Mouse (Mus musculus) neural tube, embryonic 11.5 days (tissue): Measurements from ENCODE around the gene Ash1l. TPM values are rescaled to one million over a fixed set of nuclear protein-coding genes. Genes with fewer than 3 reads are reported as not detected.
"Not testable (repeated sequence)": the region's sequence is repeated elsewhere in the genome, so short reads cannot be mapped to it uniquely, and the experiment has no call there.

Experiments
- ATAC-seq: fragments of 200-750 bp; cut with Nextera tagmentation; 2 replicates; pipeline ENCODE4 v1.8.0; 2017; ENCODE audit warnings: moderate number of reproducible peaks, mild to moderate bottlenecking, moderate TSS enrichment, moderate library complexity; ENCODE audit not compliant: insufficient read depth, low FRiP score, low TSS enrichment
- DNase-seq: peaks from one replicate; pipeline ENCODE4 v3.0.0-alpha.2; 2015; ENCODE audit warnings: low spot score
- H3K27ac ChIP-seq: fragments of 300-500 bp; sonication (generic); 2 replicates; pipeline ENCODE4 v1.5.1; 2014; ENCODE audit warnings: low read depth, mild to moderate bottlenecking, low read length
- H3K27me3 ChIP-seq: fragments of 300-500 bp; sonication (generic); 2 replicates; pipeline ENCODE4 v1.6.1; 2014; ENCODE audit warnings: mild to moderate bottlenecking, low read length, mixed read lengths; ENCODE audit not compliant: control insufficient read depth, insufficient read depth
- H3K36me3 ChIP-seq: fragments of 300-500 bp; sonication (generic); 2 replicates; pipeline ENCODE4 v1.6.1; 2014; ENCODE audit warnings: mild to moderate bottlenecking, low read length, moderate library complexity, mixed read lengths; ENCODE audit not compliant: control insufficient read depth, insufficient read depth
- H3K4me1 ChIP-seq: fragments of 300-500 bp; sonication (generic); 2 replicates; pipeline ENCODE4 v1.6.1; 2014; ENCODE audit warnings: low read length, mixed read lengths; ENCODE audit not compliant: control insufficient read depth, insufficient read depth
- H3K4me2 ChIP-seq: fragments of 300-500 bp; sonication (generic); 2 replicates; pipeline ENCODE4 v1.6.1; 2014; ENCODE audit warnings: low read depth, mild to moderate bottlenecking, moderate library complexity
- H3K4me3 ChIP-seq: fragments of 300-500 bp; sonication (generic); 2 replicates; pipeline ENCODE4 v1.5.1; 2014; ENCODE audit warnings: low read depth, low read length
- H3K9ac ChIP-seq: fragments of 300-500 bp; sonication (generic); 2 replicates; pipeline ENCODE4 v1.6.1; 2014; ENCODE audit warnings: mild to moderate bottlenecking, low read length
- H3K9me3 ChIP-seq: fragments of 300-500 bp; sonication (generic); 2 replicates; pipeline ENCODE4 v1.6.1; 2016; ENCODE audit warnings: low read length; ENCODE audit not compliant: control insufficient read depth
- WGBS: fragments of 180-500 bp; shearing (Covaris S2); extraction: QIAGEN DNeasy Blood & Tissue Kit; methylation state at CpG from one replicate; pipeline ENCODE4 v1.1.7; 2014; 5-methylcytosine and 5-hydroxymethylcytosine counted together
- polyA plus RNA-seq: library from polyadenylated mRNA; unstranded; fragments of >200 nt; fragmentation: Nextera tagmentation; extraction: Ambion mirVana; gene quantifications from 2 replicates; pipeline ENCODE4 v1.2.1, GENCODE M21; 2014

Ash1l gene
- polyA plus RNA-seq, 1 experiment from 2014 or later: 12.3 TPM

DNA sequence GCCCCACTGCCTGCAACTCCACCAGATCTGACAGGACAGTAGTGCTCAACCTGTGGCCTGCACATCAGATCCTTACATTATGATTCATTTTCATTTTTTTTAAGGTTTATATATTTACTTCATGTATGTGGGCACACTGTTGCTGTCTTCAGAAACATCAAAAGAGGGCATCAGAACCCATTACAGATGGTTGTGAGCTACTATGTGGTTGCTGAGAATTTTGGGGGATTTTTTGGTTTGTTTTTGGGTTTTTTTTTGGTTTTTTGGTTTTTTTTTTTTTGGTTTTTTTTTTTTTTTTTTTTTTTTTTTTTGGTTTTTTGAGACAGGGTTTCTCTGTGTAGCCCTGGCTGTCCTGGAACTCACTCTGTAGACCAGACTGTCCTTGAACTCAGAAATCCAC, 131.9 kb downstream of the Ash1l start:
- H3K4me1 ChIP-seq, DNase-seq, H3K27ac ChIP-seq, H3K4me2 ChIP-seq, H3K27me3 ChIP-seq, H3K4me3 ChIP-seq, H3K9ac ChIP-seq, H3K9me3 ChIP-seq, ATAC-seq: not testable (repeated sequence)
- H3K36me3 ChIP-seq: peaks cover 10% of the 10 kb centered on the region

DNA sequence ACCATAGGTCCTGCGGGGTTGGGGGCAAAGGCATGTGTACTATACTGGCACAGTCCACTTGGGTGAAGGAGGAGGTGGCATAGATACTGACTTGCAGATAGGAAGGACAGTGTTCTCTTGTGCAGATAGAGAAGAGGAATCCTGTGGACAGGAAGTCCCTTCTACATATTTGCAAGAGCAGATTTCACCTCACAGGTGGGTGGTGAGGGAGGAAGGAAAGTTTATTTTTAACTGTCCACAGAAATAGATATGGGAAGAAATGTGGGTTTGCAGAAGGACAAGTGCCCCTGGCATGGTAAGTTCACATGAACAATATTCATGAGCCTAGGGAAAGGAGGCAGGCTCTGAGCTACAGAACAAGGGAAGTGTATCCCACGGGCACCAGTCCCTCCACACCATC, 133.7 kb downstream of the Ash1l start:
- WGBS: 89% methylated on average over 2 of the region's 2 CpGs
- no peak for DNase-seq
- no peak overlapping the region for H3K9ac ChIP-seq
- H3K4me3 ChIP-seq: no peak overlapping the region
- peaks cover 2% of the 10 kb centered on the region; the same call in 1 of the 2 replicates for H3K4me1 ChIP-seq
- H3K27ac ChIP-seq: no peak overlapping the region
- H3K27me3 ChIP-seq: peaks cover 8% of the 10 kb centered on the region
- no peak overlapping the region for H3K4me2 ChIP-seq
- H3K9me3 ChIP-seq: no peaks in the 10 kb centered on the region
- peaks cover 4% of the 10 kb centered on the region for H3K36me3 ChIP-seq
- ATAC-seq: no peak

DNA sequence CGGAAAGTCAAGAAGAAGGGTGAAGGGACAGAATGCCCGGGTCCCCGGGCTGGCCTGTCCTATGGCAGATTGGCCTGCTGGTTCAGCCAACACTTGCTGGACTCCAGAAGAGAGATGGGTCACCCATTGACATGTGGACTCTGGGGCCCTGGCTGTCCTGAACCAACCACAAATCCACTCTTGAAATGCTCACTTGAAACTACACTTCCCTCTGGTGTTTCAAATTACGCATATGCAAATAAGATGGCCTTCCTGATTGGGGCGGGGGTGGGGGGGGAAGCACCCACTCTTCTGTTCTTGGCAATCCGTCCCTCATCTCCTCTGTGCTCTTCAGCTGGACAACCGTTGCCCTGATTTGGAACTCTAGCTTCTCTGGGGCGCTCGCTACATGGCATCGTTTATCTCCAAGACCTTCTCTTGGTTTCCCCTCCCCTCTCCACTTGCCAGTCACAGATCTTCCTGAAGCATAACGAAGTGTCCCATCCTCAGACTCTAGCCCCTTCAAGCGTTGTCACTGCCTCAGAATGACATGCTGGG, 134.3 kb downstream of the Ash1l start:
- H3K9me3 ChIP-seq: no peaks in the 10 kb centered on the region
- no peak overlapping the region for H3K9ac ChIP-seq
- DNase-seq (no peak), ATAC-seq (no peak)
- peaks cover 13% of the 10 kb centered on the region for H3K27me3 ChIP-seq
- WGBS: 82% methylated on average over 12 of the region's 12 CpGs
- H3K4me2 ChIP-seq: no peak overlapping the region
- no peak overlapping the region for H3K4me3 ChIP-seq
- H3K27ac ChIP-seq: no peak overlapping the region
- H3K36me3 ChIP-seq: peaks cover under 1% of the 10 kb centered on the region
- peaks cover 6% of the 10 kb centered on the region for H3K4me1 ChIP-seq

GRCm38 (mm10) chr3:89087338-89088110, 137.1 kb downstream of the Ash1l start:
- no peak overlapping the region for H3K9ac ChIP-seq
- no peak for ATAC-seq

GRCm38 (mm10) chr3:89088974-89089373, 138.6 kb downstream of the Ash1l start:
- Histone ChIP-seq H3K27me3 (peaks cover 17% of the 10 kb centered on the region), H3K4me1 (peaks cover 21% of the 10 kb centered on the region), H3K36me3 (peaks cover under 1% of the 10 kb centered on the region), H3K9me3 (no peaks in the 10 kb centered on the region), H3K27ac (no peak overlapping the region), H3K4me3 (peak overlapping the region; percentile 10; the same call in 1 of the 2 replicates), H3K4me2 (peak overlapping the region; percentile 99), H3K9ac (no peak overlapping the region)
- ATAC-seq: no peak
- DNase-seq: no peak
- WGBS: 59% methylated on average over 14 of the region's 14 CpGs

More at GRCm38 (mm10) chr3:89087338-89088110, 137.1 kb downstream of the Ash1l start:
- peak; percentile 83 for DNase-seq
- 40% methylated on average over 21 of the region's 21 CpGs for WGBS
- H3K9me3 ChIP-seq: no peaks in the 10 kb centered on the region
- peak overlapping the region; percentile 1; the same call in 1 of the 2 replicates for H3K4me2 ChIP-seq
- no peaks in the 10 kb centered on the region for H3K36me3 ChIP-seq
- peaks cover 17% of the 10 kb centered on the region for H3K27me3 ChIP-seq
- H3K27ac ChIP-seq: no peak overlapping the region
- H3K4me1 ChIP-seq: peaks cover 21% of the 10 kb centered on the region
- H3K4me3 ChIP-seq: no peak overlapping the region

DNA sequence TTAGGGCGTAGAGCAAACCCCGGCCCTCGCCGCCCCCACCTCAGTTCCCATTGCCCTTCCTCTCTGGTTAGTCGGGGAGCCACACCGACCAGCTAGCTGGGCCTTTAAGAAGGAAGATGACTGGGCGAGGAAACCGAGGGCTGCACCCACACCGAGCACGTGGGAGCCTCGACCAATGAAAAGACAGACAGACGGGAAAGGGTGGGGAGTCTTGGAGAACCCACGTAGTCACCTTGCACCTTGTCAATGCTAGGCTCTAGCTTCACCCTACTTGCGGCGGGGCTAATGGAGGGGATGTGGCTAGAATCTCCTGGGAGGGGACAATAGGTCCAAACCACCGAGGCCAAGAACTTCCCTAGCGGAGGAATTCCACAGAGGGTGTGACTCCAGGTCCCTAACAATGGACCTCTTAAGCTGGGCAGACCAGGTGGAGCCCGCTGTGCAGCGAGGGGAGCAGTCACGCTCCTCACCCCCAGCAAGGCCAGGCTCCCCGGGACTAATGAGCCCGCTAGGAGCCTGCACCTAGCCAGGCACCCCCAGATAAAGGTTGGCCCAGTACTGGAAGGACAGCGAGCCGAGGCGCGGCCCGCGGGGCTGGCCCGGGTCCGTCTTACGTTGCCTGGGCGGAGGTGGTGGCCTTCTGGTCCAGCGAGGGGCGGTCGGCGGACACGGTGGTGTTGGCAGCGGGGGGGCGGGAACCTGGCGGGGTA, 139.6 kb downstream of the Ash1l start:
- Histone ChIP-seq H3K36me3 (peaks cover 2% of the 10 kb centered on the region), H3K9me3 (no peaks in the 10 kb centered on the region), H3K9ac (peak overlapping the region; percentile 54), H3K4me1 (peaks cover 21% of the 10 kb centered on the region), H3K4me2 (peak overlapping the region; percentile 99), H3K27me3 (peaks cover 17% of the 10 kb centered on the region), H3K4me3 (peak overlapping the region; percentile 57), H3K27ac (peak overlapping the region; percentile 24; the same call in 1 of the 2 replicates)
- 0% methylated on average over 40 of the region's 40 CpGs for WGBS
- ATAC-seq: peak; percentile 54; the same call in 1 of the 2 replicates
- peak; percentile 82 for DNase-seq

DNA sequence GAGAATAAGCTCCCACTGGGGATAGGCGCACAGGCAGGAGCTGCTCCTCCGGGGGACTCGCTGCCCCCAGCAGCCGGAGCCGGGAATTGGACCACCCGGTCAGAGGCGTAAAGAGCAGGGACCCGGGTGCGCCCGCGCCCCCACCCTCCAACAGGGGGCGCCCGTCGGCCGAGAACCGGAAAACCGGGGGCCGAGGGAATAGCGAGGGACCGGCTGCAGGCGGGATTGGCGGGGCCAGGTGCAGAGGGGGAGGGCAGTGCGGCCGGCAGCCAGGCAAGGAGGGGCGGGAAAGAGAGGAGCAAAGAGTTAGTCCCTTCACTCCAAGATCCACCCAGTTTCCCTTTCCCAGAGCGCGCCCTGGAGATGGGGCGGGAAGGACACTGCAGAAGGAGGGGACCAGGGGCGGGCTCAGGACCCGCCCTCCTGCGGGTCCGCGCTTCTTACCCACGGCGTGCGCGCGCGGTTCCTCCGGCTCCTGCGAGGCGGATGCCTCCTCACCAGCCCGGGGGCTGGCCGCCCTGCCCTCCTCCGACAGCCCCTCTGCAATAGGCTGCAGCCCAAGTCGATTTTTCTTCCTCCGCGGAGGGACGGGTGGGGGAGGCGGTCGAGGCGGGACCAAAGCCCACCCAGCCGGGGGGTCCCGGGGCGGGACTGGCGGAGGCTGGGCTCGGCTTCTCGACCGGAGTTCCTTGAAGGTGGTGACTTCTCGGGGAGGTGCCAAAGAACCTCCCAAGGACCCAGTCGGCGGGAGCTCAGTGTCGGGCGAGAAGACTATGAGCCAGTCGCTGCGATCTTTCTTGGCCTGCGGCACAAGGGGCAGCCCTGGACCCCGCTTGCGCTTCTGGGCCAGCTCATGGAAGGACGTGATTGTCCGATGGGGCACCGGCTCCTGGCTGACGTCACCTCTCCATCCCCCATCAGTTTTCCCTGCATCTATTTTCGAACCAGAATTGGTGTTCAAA, 140.6 kb downstream of the Ash1l start:
- peaks cover 21% of the 10 kb centered on the region for H3K4me1 ChIP-seq
- peak overlapping the region; percentile 99 for H3K4me2 ChIP-seq
- H3K9ac ChIP-seq: peak overlapping the region; percentile 54
- peak overlapping the region; percentile 24 for H3K27ac ChIP-seq
- peaks cover 17% of the 10 kb centered on the region for H3K27me3 ChIP-seq
- peak; percentile 88 for DNase-seq
- H3K9me3 ChIP-seq: no peaks in the 10 kb centered on the region
- ATAC-seq: peak; percentile 36
- H3K4me3 ChIP-seq: peak overlapping the region; percentile 57
- peaks cover 4% of the 10 kb centered on the region for H3K36me3 ChIP-seq
- under 1% methylated on average over 61 of the region's 74 CpGs for WGBS
